Mouse (Mus musculus): ENCODE results near the gene Nalcn. TPM values are rescaled to one million over a fixed set of nuclear protein-coding genes. Genes with fewer than 3 reads are reported as not detected.

The Nalcn gene
- total and polyA plus RNA-seq, 3 experiments, result 0.03 TPM; not detected in 2

GRCm38 (mm10) chr14:123555533-123555932, 71.4 kb downstream of the Nalcn start:
- no peak overlapping the region for H3K4me3 ChIP-seq (ENCODE audit: control insufficient read depth in 1 of 2, insufficient read depth in 1 of 2, low read depth in 2 of 2, low read length in 2 of 2)
- no peaks in the 10 kb centered on the region for H3K9me3 ChIP-seq (replicated peaks; ENCODE audit: insufficient read depth, low read length)
- no peaks in the 10 kb centered on the region for H3K4me1 ChIP-seq (ENCODE audit: control insufficient read depth in 1 of 2, insufficient read depth in 2 of 2, low read length in 2 of 2)
- H3K79me2 ChIP-seq (ENCODE audit: control insufficient read depth, insufficient read depth, low read length, poor library complexity), result no peaks in the 10 kb centered on the region
- DNase-seq (ENCODE audit: low read depth, low spot score), result no peak
- no peaks in the 10 kb centered on the region for H3K27me3 ChIP-seq (ENCODE audit: control insufficient read depth in 1 of 2, insufficient read depth in 2 of 2, low read length in 2 of 2)
- no peaks in the 10 kb centered on the region for H3K36me3 ChIP-seq (ENCODE audit: control insufficient read depth in 1 of 2, insufficient read depth in 2 of 2, low read length in 2 of 2)
- H3K27ac ChIP-seq (ENCODE audit: control insufficient read depth, low read depth, low read length), result no peak overlapping the region
- TF ChIP-seq CTCF (IDR thresholded peaks at IDR 0.05 in 2 of 3, conservative IDR thresholded peaks at IDR 0.05 in 1 of 3; ENCODE audit: control insufficient read depth in 1 of 3, insufficient read depth in 1 of 3, low read depth in 2 of 3, low read length in 3 of 3, poor library complexity in 1 of 3, severe bottlenecking in 1 of 3), result no peak
- no peak for TF ChIP-seq KAT2A (conservative IDR thresholded peaks at IDR 0.05; ENCODE audit: low read depth, low read length)
- no peak for TF ChIP-seq E2F4 (IDR thresholded peaks at IDR 0.05; ENCODE audit: borderline replicate concordance, low read depth, low read length)
- no peak for TF ChIP-seq GATA1 (IDR thresholded peaks at IDR 0.05; ENCODE audit: low read depth, low read length)
- no peak for TF ChIP-seq MXI1 (IDR thresholded peaks at IDR 0.05; ENCODE audit: low read depth, low read length)
- no peak for TF ChIP-seq SIN3A (IDR thresholded peaks at IDR 0.05; ENCODE audit: low read length)
- no peak for TF ChIP-seq CHD2 (IDR thresholded peaks at IDR 0.05; ENCODE audit: low read length)
- no peak for TF ChIP-seq POLR2AphosphoS2 (IDR thresholded peaks at IDR 0.05; ENCODE audit: low read length)
- no peak for TF ChIP-seq ZMIZ1 (IDR thresholded peaks at IDR 0.05; ENCODE audit: low read depth, low read length)
- TF ChIP-seq MAZ (IDR thresholded peaks at IDR 0.05; ENCODE audit: low read depth, low read length), result no peak
- TF ChIP-seq BHLHE40 (IDR thresholded peaks at IDR 0.05; ENCODE audit: borderline replicate concordance, low read depth, low read length), result no peak
- TF ChIP-seq NELFE (IDR thresholded peaks at IDR 0.05; ENCODE audit: low read depth, low read length), result no peak
- TF ChIP-seq TAL1 (IDR thresholded peaks at IDR 0.05; ENCODE audit: low read length), result no peak
- no peak overlapping the region for H3K9ac ChIP-seq (ENCODE audit: control insufficient read depth, low read depth, low read length, poor library complexity, severe bottlenecking)

GRCm38 (mm10) chr14:123554936-123555335, 72.0 kb downstream of the Nalcn start:
- H3K4me1 ChIP-seq (ENCODE audit: control insufficient read depth in 1 of 2, insufficient read depth in 2 of 2, low read length in 2 of 2), result no peaks in the 10 kb centered on the region
- H3K27ac ChIP-seq (ENCODE audit: control insufficient read depth, low read depth, low read length), result no peak overlapping the region
- no peaks in the 10 kb centered on the region for H3K27me3 ChIP-seq (ENCODE audit: control insufficient read depth in 1 of 2, insufficient read depth in 2 of 2, low read length in 2 of 2)
- no peaks in the 10 kb centered on the region for H3K9me3 ChIP-seq (replicated peaks; ENCODE audit: insufficient read depth, low read length)
- TF ChIP-seq EP300 (IDR thresholded peaks at IDR 0.05; ENCODE audit: low read depth in 1 of 2, low read length in 2 of 2), result no peak
- no peak for TF ChIP-seq ZNF384 (IDR thresholded peaks at IDR 0.05; ENCODE audit: low read depth, low read length)
- TF ChIP-seq JUND (IDR thresholded peaks at IDR 0.05; ENCODE audit: low read depth, low read length), result no peak
- TF ChIP-seq USF2 (IDR thresholded peaks at IDR 0.05; ENCODE audit: borderline replicate concordance in 1 of 2, insufficient read depth in 1 of 2, low read depth in 1 of 2, low read length in 2 of 2), result no peak
- no peak for TF ChIP-seq POLR2AphosphoS5 (IDR thresholded peaks at IDR 0.05; ENCODE audit: borderline replicate concordance, low read depth, low read length)
- TF ChIP-seq USF1 (IDR thresholded peaks at IDR 0.05; ENCODE audit: low read depth, low read length), result no peak
- TF ChIP-seq ZC3H11A (IDR thresholded peaks at IDR 0.05; ENCODE audit: low read depth, low read length), result no peak
- no peak overlapping the region for H3K9ac ChIP-seq (ENCODE audit: control insufficient read depth, low read depth, low read length, poor library complexity, severe bottlenecking)
- no peak overlapping the region for H3K4me3 ChIP-seq (ENCODE audit: control insufficient read depth in 1 of 2, insufficient read depth in 1 of 2, low read depth in 2 of 2, low read length in 2 of 2)
- no peaks in the 10 kb centered on the region for H3K36me3 ChIP-seq (ENCODE audit: control insufficient read depth in 1 of 2, insufficient read depth in 2 of 2, low read length in 2 of 2)
- no peak for DNase-seq (ENCODE audit: low read depth, low spot score)
- no peaks in the 10 kb centered on the region for H3K79me2 ChIP-seq (ENCODE audit: control insufficient read depth, insufficient read depth, low read length, poor library complexity)
